Mouse (Mus musculus): ENCODE results near the gene Taf1d.
"Not testable (repeated sequence)": the region's sequence is repeated elsewhere in the genome, so short reads cannot be mapped to it uniquely, and the experiment has no call there.

Taf1d gene

GRCm38 (mm10) chr9:15305503-15306397 is at the start of gene Taf1d:
Gene Taf1d (plus strand): TSS chr9:15306214.
- peak; percentile 94 to 95 for DNase-seq

- DNase-seq: no peak
These were observed 49.8 kb upstream of the Taf1d start for GRCm38 (mm10) chr9:15256214-15256613.

GRCm38 (mm10) chr9:15261980-15262379 is 44.0 kb upstream of the Taf1d start:
- DNase-seq: no peak

- no peak for DNase-seq
These were observed 42.5 kb upstream of the Taf1d start for GRCm38 (mm10) chr9:15263487-15263886.

DNA sequence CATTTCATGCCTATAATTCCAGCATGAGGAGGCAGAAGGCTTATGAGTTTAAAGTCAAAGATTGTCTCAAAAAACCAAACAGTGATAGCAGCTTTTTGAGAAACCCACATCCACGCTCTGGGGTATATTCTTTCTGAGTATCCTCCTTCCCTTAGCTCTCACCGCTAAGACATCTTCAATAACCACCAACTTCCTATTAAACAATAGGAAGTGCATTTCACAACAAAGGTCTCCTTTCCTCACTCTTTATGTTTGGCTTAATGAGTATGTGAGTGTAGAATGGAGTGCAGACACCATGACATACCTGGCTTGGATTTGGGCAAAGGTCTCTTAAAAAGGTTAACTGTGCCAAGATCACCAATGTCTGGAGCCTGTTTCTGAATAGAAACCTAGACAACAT is 32.0 kb upstream of the Taf1d start:
- DNase-seq: no peak

DNA sequence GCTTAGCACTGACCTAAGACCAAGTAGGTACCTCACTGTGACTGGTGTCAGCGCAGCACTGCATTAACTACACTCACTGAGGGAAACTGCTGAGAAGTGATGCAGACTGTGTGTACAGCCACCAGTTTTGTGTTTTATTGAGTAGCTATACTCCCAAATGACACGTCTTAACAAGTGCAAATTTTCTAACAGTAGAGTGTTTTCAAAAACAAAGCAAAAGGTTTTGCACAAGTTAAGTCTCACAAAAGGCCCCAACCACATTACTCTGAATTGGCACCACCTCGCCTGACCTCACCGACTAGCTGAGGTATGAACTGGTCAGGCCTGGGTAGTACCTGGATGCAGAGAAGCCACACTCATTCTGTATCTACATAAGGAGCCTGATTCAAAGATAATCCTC is 29.2 kb upstream of the Taf1d start:
- DNase-seq: no peak

GRCm38 (mm10) chr9:15278343-15278742 is 27.7 kb upstream of the Taf1d start:
- DNase-seq: no peak

DNA sequence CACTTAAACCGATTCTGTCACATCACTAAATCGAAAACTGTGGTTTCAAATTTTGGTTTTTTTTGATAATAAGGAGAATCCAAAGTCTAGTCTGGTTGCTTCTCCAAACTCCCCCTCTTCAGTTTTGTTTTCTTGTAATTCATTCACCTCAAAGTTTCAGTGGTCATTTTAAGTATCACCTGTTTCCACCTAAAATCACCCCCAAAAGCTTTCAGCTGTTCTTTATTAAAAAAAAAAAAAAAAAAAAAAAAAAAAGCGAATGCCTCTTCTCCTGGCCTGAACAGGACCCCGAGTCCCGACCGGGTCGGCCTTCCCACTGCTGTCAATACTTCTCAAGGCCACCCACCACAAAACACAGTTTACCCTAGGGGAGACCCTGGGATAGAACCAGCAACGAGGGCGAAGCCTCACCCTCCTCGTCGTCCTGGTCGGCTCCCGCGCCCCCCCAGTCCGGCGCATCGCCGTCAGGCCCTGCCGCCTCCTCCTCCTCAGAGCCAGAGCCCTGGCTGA is 26.8 kb upstream of the Taf1d start:
- no peak for DNase-seq

DNA sequence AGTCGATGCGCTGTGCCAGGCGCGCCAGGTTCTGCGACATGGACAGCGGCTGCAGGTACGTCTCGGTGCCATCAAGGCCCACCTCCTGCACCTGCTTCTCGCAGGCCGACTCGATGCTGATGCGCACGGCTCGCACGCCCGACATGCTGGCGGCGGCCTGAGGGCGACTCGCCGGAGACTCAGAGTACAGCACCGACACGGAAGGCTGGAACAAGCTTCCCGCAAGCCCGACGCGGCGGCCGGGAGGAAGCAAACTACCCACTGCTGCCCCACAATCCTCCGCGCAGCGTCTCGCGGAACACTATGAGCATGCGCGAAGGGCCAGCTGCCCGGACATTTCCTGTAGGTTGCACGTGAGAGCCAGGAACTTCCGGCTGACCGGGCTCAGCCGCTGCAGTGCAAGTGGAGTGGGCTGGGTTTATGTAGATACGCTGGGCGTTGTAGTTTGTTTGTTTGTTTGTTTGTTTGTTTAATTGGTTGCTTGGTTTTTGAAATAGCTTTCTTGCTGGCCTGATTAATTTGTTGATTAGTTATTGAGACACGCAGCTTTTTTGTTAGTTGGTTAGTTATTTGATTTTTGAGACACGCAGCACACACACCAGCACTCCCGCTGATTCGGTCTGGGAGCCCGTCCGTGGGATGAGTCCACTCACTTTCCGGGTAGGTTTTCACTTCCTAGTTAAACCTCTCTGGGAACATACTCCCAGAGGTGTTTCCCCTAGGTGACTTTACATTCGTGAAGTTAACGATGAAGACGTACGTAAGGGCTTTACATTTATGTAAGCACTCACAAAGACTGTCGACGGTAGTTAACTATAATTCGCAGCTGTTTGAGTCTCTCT is 26.1 kb upstream of the Taf1d start, which contains the start of gene Med17:
TSS of gene Med17 (minus strand) at position 283 of the 842 bp plus-strand sequence.
- peak; percentile 87 to 88 for DNase-seq

DNA sequence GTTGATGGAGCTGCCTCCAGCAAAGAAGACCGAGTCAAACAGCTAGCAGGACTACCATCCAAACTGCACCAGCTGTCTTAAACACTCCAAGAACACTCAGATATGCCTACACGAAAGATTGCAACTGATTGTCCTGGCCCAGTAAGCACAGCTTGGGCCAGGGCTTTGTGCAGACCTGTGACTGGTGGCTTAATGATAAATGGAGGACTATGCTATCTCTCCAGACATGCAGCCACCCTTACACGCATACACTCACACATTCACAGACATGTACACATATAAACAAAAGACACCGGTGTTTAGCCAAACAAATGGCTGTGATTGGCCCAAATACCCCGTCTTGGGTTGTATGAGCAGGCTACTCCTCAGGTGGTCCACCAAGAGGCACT is 25.5 kb upstream of the Taf1d start:
- no peak for DNase-seq

- DNase-seq: no peak
These were observed 20.6 kb upstream of the Taf1d start for GRCm38 (mm10) chr9:15285443-15285842.

DNA sequence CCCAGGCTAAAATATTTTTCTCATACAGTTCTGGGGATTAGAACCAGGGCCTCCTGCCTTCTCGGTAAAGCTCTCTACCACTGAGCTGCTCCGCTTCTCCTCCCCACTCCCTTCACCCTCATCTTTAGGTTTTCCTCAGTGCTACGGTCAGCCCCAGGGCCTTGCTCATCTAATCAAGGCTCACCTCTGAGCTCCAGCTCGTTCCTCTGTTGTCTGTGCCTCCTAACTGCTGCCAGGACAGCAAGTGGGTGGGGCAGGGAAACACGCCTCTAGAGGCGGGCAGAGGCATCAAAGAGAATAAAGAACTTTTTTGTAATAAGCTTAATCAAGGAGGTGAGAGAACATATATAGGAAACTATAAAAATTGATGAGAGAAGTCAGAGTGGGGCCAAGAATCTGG is 18.2 kb upstream of the Taf1d start:
- no peak for DNase-seq

GRCm38 (mm10) chr9:15288402-15288801 is 17.6 kb upstream of the Taf1d start:
- no peak for DNase-seq

DNA sequence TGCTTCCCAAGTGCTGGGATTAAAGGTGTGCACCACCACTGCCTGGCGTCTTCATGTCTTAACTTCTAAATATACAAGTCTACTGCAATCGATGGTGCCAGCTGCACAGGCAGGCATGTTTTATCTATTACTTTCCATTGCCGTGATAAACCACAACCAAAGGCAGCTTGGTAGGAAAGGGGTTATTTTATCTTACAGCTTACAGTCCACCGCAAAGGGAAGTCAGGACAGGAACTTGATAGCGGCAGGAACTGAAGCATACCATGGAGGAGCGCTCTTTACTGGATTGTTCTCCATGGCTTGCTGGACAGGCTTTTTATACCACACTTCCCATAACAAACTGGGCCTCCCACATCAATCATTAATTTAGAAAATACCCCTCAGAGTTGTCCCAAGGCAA is 16.8 kb upstream of the Taf1d start:
- no peak for DNase-seq

DNA sequence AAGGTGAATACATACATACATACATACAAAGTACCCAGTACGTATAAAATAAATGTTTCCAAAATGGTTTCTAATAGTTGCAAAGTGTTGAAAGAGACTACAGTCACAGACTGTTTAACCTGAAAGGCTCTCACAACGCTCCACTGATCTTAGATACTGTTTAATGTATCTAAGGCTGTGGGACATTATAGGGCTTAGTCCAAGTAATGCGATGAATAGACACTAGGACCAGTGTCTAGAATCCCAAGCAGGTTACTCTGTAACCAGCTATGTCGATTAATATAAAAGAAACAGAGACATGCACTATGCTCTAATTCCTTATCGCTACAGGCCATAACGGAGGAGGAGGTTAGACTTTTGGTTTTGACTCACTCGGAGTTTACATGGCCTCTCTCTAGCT is 8.9 kb upstream of the Taf1d start:
- no peak for DNase-seq

GRCm38 (mm10) chr9:15298451-15298850 is 7.6 kb upstream of the Taf1d start:
- no peak for DNase-seq

DNA sequence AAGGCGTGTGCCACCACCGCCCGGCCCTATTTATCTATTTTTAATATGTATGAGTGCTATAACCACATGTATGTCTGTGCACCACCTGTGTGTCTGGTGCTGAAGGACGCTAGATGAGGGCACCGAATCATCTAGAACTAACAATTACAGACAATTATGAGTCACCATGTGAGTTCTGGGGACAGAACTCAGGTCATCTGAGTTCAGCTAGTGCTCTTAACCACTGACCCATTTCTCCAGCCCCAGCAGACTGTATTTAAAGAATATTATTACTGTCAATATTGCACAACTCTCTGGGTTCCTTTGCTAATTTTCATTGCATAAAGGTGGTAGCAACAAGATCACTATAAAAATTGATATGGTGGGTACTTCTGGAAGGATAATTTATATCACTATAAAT is 6.0 kb upstream of the Taf1d start:
- no peak for DNase-seq

GRCm38 (mm10) chr9:15301399-15301798 is 4.6 kb upstream of the Taf1d start:
- no peak for DNase-seq

GRCm38 (mm10) chr9:15302006-15302405 is 4.0 kb upstream of the Taf1d start:
- DNase-seq: not testable (repeated sequence)

DNA sequence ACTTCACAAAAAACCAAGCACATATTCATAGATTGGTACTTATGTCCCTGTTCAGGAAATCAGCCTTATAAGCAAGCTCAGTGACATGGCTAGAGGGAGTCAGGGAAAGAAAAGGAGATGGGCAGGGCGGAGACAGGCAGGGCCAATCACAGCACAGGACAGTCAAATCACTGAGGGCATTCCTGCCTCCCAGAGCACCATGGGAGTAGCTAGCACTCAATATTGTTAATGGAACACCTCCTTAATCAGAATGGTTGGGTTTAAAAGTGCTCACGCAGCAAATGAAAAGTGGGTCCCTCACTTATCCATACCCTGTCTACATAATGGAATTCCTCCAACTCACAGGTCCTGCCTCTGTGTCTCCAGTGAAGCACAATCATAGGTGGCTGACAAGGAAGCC is 3.1 kb upstream of the Taf1d start:
- no peak for DNase-seq

DNA sequence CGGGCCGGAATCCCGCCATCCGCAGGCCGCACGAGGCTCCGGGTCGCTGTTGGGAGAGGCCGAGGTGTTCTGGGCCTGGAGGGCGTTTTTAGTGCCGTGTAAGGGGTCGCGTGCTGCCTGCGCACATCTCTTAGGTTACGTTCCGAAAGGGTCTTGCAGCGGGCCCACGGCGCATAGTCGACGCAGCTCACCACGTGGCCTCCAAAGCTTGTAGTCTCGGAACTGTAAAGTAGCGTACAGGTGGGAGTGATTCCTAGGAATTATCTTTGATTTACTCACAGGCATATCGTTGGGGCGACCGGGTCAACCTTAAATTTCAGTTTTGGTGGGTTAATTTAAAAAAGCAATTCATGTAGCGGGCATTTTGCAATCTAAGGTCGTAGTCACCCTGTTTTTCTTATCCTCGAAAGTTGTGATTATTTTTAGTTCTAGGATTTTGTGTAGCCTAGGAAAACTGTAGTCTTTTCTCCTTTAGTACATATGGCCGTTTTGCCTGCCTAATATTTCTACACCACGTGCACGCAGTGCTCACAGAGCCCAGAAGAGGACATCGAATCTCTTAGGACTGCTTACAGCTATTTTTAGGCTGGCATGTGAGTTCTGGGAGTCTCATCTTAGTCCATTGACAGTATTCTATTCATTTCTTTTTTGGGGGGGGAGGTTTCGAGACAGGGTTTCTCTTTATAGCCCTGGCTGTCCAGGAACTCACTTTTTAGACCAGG is 545 bp downstream of the Taf1d start, which contains the start of gene 4931406C07Rik:
TSS of gene 4931406C07Rik (minus strand) at position 51 of the 722 bp plus-strand sequence.
- no peak for DNase-seq

DNA sequence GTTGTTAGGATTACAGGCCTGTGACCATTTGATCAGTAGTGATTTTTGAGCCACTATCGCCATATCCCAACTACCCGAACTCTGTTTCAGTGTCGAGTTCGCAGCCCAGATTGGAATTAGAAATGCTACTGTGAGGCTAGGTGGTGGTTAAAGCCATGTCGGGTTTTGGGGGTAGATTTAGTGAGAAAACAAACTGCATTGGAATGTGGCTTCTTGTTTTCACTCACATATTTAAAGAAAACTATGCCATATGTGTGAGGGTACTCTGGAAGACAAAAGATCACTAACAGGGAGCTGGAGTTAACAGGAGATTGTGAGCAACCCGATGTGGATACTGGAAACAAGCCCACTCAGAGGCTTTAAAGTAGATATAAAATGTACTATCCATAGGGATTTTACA is 1.2 kb downstream of the Taf1d start:
- no peak for DNase-seq

- no peak for DNase-seq
These were observed 2.2 kb downstream of the Taf1d start for GRCm38 (mm10) chr9:15308254-15308653.

Measured in thymus, adult 18-20 months (tissue).